Mouse (Mus musculus) heart, postnatal 4 days (tissue): Measurements from ENCODE around the gene Mphosph8. TPM values are rescaled to one million over a fixed set of nuclear protein-coding genes. Genes with fewer than 3 reads are reported as not detected.
A peak's percentile ranks its signal among the peaks of the same experiment; 100 is the strongest.

Experiments used
- DNase-seq: peaks from one replicate; pipeline ENCODE4 v3.0.0; 2021
- total RNA-seq, 2 experiments: library from RNA; stranded (reverse); gene quantifications; 2 replicates each; pipeline ENCODE4 v1.2.3; 2021

Mphosph8 gene
- 10 to 100 TPM; 24.2 to 31.3 TPM for total RNA-seq

GRCm38 (mm10) chr14:56667969-56668802 is at the start of gene Mphosph8:
Mphosph8 (plus strand) TSS chr14:56668248.
- DNase-seq: peak; percentile 99

GRCm38 (mm10) chr14:56620425-56620824 is 47.6 kb upstream of the Mphosph8 start:
- no peak for DNase-seq

- DNase-seq: no peak
Measured at GRCm38 (mm10) chr14:56626202-56626601, 41.8 kb upstream of the Mphosph8 start.

- no peak for DNase-seq
Measured at GRCm38 (mm10) chr14:56628336-56628735, 39.7 kb upstream of the Mphosph8 start.

- DNase-seq: no peak
Measured at GRCm38 (mm10) chr14:56631109-56631508, 36.9 kb upstream of the Mphosph8 start.

- no peak for DNase-seq
Measured at GRCm38 (mm10) chr14:56647206-56647605, 20.8 kb upstream of the Mphosph8 start.

- no peak for DNase-seq
Measured at GRCm38 (mm10) chr14:56649448-56649847, 18.6 kb upstream of the Mphosph8 start.

GRCm38 (mm10) chr14:56665651-56666050 is 2.4 kb upstream of the Mphosph8 start:
- peak; percentile 27 for DNase-seq

- no peak for DNase-seq
Measured at GRCm38 (mm10) chr14:56666909-56667308, 1.1 kb upstream of the Mphosph8 start.

- DNase-seq: no peak
Measured at GRCm38 (mm10) chr14:56669046-56669620, 1.1 kb downstream of the Mphosph8 start.

GRCm38 (mm10) chr14:56685426-56685825 is 17.4 kb downstream of the Mphosph8 start:
- no peak for DNase-seq

GRCm38 (mm10) chr14:56689116-56689515 is 21.1 kb downstream of the Mphosph8 start:
- DNase-seq: no peak

GRCm38 (mm10) chr14:56689766-56690165 is 21.7 kb downstream of the Mphosph8 start:
- no peak for DNase-seq

GRCm38 (mm10) chr14:56695495-56695894 is 27.4 kb downstream of the Mphosph8 start:
- no peak for DNase-seq

- DNase-seq: no peak
Measured at GRCm38 (mm10) chr14:56697836-56698235, 29.8 kb downstream of the Mphosph8 start.

GRCm38 (mm10) chr14:56702644-56703043 is 34.6 kb downstream of the Mphosph8 start:
- DNase-seq: no peak

GRCm38 (mm10) chr14:56705687-56706086 is 37.6 kb downstream of the Mphosph8 start:
- DNase-seq: no peak

GRCm38 (mm10) chr14:56726493-56726892 is 58.4 kb downstream of the Mphosph8 start:
- DNase-seq: no peak

- DNase-seq: no peak
Measured at GRCm38 (mm10) chr14:56740175-56740574, 72.1 kb downstream of the Mphosph8 start.

Other genes starting within 250 kb of the Mphosph8 start
- 1 to 10 TPM; 5.7 to 6.8 TPM for gene Cenpj, start 92.8 kb upstream of the Mphosph8 start, total RNA-seq
- 10 to 100 TPM; 29.4 to 29.8 TPM for gene Parp4, start 92.6 kb upstream of the Mphosph8 start, total RNA-seq
- gene Pspc1, start 110.1 kb downstream of the Mphosph8 start, total RNA-seq: 10 to 100 TPM; 34.3 to 41.7 TPM
- gene Zmym5, start 143.5 kb downstream of the Mphosph8 start, total RNA-seq: 10 to 100 TPM; 22.5 to 24.7 TPM
- 10 to 100 TPM; 41.1 to 48.8 TPM for gene Zmym2, start 218.4 kb downstream of the Mphosph8 start, total RNA-seq